Mouse (Mus musculus): ENCODE measurements around the gene Slc35e3.

The Slc35e3 gene

DNA sequence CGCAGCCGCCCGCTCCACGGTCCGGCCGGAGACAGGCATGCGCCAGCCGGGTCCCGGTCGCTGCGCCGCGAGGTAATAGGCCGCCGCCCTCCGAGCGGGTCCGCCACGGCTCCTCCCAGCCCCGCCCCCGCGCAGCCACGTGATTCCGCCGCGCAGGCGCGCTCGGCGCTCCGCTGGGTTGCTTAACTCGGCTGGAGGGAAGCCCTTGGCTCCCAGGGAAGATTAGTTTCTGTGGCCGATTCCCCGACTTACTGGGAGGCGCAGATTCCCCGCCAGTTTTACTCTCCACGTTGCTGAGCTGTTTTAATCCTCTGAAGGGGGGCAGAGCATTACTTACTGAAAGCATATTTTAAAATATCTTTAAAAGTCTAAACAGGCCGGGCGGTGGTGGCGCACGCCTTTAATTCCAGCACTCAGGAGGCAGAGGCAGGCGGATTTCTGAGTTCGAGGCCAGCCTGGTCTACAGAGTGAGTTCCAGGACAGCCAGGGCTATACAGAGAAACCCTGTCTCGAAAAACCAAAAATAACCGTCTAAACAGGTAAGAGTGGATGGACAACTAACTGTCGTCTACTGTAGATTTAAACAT lies at the start of gene Slc35e3:
Slc35e3 (minus strand) TSS at position 69 of the 587 bp plus-strand sequence.
- DNase-seq (ENCODE audit: inconsistent age in 2 of 2, low spot score in 1 of 2) = peak; percentile 97 to 98

DNA sequence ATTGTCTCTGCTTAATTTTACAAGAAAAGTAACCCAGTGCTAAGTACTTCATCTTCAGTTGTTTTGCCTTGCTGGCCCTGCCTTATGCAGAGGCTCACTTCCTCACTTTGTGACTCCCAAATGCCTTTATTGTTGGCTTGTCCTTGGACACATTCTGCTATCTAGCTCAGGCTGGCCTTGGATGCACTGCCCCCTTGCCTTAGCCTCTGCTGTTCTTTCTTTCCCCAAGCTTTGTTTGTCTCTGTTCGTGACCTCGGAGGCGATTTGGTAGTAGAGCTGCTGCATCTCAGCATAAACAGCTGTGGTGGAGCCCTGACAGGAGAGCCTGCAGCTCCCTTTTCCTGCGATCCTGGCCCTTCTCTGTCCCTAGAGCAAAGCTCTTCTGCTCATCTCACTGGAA lies 49.0 kb upstream of the Slc35e3 start:
- peak; percentile 56 to 72 for DNase-seq (ENCODE audit: inconsistent age in 2 of 2, low spot score in 1 of 2)

DNA sequence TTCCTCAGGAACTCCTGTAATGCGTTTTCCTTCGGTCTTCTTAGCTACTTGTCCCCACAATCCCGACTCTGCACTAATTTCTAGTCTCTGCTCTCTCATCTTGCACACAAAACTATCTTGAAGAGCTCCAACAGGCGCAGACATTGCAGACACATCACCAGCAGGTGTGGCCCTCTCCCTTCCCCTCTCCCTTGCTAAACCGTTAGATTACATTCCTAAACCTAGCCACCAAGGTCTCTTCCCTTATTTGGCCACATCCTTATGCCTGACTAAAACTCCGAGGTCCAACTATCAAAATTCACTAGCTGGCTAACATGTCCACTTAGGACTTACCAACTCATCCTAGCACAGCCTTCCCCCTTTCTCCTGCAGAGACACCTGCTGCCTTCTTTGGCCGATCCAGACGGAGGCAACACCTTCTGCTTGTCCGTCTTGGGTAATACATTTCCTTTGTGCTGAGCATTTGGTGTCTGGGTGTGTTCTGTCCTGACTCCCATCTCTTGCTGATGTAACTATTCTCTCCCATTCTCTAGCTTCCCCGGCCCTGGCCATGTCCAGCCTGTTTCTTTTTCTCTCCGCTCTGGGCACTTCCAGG lies 47.4 kb upstream of the Slc35e3 start:
- DNase-seq (ENCODE audit: inconsistent age in 2 of 2, low spot score in 1 of 2) = peak; percentile 36 to 73

DNA sequence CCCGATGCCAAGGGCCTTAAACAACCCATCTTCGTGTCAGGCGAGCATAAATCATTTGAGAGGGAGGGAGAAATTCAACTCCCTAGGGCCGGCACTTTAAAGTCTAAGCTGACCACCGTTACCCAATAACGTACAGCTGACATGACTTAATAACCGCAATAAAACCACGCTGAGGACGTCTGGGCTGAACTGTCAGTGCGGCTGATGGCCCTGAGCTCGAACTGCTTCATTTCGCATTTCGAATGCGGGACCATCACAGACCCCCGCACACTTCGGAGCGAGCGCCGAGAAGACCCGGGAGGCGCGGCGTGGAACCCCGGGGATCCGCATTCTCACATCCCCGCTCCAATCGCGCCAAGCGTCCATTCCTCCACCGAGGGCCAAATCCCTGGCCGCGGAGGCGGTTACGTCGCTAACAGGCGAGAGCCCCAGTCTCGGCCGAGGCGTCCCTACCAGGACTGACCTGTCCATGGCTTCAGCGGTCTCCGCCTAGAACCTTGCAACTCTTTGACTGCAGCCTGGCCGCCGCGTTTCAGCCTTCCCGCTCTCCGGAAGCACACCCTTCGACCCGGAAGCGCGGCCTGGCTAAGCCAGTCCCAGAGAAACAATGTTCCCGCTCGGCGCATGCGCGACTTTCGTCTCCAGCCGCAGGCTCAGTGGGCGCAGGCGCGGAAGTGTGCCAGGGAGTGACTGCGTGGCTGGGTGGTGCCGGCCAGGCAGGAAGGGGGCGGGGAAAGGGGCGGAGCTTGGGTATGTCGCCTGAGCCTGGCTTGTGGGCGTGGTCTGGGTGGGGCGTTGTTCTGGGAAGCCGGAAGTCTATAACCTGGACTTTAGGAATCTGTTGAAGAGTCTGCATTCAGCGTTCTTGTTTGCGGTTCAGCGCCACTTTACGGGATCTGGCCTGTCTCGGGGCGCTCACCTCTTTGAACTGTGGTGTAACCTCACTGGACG lies 46.3 kb upstream of the Slc35e3 start, which contains the start of gene Nup107:
Nup107 (minus strand) TSS at position 565 of the 951 bp plus-strand sequence.
- peak; percentile 100 for DNase-seq (ENCODE audit: inconsistent age in 2 of 2, low spot score in 1 of 2)

DNA sequence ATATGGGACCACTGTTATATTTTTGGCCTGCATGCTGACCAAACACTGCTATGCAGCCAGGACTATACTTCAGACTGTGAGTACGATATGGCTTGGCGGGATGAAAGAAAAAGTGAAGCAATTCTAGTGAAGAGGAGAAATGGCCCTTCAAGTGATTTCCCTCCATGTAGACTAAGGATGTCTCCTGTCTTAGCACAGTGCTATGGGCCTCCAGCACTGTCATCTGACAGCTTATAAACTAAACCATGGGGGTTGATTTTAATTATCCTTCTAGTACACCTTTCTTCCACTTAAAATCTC lies 45.0 kb upstream of the Slc35e3 start:
- DNase-seq (ENCODE audit: inconsistent age in 2 of 2, low spot score in 1 of 2) = no peak

DNA sequence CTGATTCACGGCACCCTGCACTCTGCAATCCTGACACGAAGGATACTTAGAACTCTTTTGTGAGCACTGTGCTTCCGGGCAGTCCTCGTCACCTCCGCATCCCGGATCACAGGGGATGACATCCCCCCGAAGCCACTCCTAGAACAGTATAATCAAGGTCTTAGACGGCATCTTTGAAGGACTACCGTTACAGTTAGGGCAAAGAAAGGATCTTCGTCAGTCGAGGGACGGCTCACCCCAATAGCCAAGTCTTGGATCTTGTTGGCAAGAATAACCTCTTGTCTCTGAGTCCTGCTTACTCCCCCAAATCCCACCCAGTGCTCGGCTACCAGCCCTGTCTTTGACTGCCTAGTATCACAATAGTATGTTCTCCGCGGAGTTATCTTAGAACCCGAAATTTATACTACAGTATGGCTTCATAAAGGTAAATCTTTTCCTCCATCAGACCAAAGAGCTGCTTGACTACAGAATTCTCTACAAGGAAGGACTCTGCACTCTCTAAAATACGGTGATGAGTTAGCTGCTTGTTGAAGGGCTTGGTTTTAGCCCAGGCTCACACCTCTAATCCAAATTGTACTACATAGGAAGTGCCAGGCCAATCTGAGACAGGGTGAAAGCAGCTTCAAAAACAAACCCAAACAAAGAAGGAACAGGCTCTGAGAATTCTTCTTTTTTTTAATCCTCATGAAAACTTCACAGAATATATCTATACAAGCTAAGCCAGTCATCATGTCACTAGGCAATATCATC lies 44.4 kb upstream of the Slc35e3 start:
- no peak for DNase-seq (ENCODE audit: inconsistent age in 2 of 2, low spot score in 1 of 2)

DNA sequence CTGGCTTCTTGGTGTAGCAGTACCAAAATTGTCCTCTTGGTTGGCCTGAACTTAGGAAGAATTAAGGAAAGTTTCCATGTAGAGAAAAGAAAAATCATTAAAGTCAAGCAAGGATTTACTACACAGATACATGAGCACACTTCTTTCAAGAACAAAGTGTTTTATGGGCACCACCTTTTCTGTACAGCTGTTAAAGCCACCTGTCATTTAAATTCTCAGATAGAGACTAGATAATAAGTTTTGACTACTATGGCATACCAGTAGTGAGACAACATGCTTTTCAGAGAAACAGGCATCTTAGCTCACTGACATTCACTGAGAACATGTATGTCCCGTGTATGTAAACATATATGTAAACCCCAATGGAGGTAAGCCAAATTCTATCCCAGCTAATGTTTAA lies 43.8 kb upstream of the Slc35e3 start:
- DNase-seq (ENCODE audit: inconsistent age in 2 of 2, low spot score in 1 of 2) = no peak

DNA sequence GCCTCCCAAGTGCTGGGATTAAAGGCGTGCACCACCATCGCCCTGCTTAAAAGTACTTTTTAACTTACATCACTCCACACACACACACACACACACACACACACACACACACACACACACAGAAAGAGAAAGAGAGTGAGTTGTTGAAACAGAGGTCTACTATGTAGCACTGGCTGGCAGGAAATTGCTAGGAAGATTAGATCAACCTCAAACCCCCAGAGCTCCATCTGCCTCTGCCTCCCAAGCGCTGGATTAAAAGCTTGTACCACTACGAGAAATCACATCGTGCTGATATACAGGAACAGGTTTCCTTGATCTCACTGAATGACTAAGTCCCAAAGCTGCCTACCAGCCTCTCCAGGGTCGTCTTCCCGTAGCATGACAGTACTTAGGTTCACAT lies 38.5 kb upstream of the Slc35e3 start:
- DNase-seq (ENCODE audit: inconsistent age in 2 of 2, low spot score in 1 of 2) = no peak

DNA sequence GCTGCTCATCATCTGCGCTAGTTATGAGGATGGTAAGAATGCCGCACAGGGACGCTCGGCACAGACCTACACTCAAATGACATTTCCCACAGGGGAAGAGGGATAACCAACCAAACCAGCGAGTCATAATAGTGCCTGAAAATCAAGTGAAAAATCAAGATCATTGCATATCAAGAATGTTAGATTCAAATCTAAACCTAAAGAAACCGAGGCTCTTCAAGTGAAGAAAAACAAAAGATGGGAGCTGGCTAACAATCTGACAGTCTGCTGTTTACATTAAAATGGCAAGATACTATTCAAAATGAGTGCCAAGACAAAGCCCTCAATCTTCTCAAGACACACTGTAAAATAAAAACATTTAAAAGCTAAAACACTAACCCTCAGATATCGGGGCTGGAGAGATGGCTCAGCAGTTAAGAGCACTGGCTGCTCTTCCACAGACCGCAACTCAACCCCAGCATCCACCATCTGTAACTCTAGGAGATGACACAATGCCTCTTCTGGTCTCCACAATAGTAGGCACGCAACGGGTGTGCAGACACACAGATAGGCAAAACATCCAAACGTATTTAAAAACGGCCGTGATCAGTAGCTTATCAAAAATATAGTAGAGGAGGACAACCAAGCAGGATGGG lies 37.7 kb upstream of the Slc35e3 start:
- no peak for DNase-seq (ENCODE audit: inconsistent age in 2 of 2, low spot score in 1 of 2)

DNA sequence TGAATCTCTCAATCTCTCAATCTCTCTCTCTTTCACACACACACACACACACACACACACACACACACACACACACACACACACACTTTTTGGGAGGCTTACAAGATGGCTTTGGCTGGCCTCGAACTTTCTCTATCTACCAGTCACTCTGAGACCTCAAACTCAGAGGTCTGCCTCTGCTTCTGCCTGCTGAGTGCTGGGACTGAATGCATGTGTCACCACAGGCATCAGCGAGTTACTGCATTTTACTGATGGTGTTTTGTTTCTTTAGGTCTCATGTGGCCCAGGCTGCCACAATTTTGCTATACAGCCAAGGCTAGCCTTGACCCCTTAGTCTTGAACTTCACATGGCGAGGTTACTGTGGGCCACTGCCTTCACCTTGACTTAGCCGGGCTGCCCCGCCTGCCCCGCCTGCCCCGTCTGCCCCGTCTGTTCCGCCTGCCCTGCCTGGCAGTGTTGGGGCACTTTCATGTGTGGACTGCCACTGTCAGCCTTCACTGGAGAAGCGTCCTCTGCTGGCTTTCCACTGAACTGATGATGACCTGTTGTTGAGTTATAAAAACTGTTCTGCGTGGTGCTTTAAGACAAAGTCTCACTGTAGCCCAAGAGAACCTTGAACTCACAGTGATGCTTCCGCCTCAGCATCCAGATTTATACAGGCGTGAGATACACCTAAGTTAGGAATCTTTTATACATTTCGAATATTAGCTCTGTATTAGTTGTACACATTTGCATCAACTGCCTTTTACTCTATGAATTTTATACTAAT lies 36.5 kb upstream of the Slc35e3 start:
- DNase-seq (ENCODE audit: inconsistent age in 2 of 2, low spot score in 1 of 2) = no peak

DNA sequence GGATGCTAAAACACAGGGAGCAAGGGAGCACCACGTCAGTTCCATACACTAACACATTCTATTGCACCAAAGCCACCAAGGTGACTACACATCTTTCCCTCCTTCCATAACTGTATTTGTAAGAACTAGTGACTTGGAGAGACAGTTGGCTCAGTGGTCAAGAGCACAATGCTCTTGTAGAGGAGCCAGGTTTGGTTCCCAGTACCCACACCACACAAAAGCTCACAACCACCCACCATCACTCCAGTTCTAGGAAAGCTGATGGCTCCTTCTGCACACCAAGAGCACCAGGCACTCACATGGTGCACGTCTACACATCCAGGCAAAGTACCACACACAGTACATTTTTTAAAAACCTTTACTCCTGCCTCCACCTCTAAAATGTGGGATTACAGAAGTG lies 35.9 kb upstream of the Slc35e3 start:
- no peak for DNase-seq (ENCODE audit: inconsistent age in 2 of 2, low spot score in 1 of 2)

DNA sequence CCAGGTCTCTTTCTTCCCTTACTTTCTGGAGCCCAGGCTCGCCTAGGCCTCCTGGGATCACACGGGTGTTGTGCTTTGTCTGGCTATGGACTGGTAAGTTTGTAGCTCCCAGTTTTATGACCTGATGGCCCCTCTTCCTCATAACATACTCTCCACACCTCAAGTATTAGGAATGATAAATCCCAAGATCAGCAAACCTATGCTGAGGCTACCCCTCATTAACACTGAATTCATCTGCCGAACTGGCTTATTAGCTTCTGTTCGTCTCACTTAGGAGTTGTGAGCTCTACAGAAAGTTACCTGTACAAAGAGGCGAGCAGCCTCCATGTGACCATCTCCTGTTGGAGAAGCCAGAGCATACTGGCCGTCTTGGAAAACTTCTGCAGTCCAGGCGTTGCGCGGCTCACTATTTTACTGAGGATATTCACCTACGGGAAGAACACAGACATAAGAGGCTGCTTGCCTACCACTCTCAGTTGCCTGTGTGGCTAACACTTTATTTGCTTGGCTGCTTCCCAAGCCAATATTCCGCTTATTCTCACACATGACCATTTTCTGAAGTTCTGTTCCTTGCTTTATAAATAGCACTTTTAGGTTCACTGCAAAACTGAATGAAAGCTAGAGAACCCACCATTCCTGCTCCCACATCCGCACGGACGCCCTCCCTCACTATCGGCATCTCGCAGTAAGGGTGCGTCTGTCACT lies 35.0 kb upstream of the Slc35e3 start:
- DNase-seq (ENCODE audit: inconsistent age in 2 of 2, low spot score in 1 of 2) = no peak

DNA sequence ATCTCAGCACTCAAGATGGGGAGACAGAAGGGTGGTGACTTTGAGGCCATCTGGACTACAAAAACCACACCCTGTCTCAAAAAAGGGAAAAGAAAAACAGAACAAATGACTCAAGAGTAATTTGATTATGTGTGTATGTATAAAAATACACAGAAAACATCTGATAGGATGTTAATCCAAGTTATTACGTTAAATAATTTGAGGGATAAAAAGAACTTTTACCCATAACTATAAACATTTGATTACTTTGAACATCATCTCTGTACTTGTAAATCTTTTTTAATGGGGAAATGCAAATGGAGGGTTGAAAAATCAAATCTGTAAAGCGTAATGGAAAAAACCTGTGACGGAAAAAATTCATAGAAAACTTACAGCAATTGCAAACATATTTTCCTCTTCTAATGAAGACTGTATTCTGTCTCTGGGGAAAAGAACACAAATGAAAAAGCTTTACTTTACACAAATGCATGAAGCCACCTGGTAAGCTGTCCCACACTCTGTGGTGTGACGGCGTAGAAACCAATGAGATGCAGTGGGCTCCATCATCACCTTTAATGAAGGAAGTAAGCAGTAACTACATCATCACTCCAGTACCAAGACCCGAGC lies 34.2 kb upstream of the Slc35e3 start:
- DNase-seq (ENCODE audit: inconsistent age in 2 of 2, low spot score in 1 of 2) = no peak

DNA sequence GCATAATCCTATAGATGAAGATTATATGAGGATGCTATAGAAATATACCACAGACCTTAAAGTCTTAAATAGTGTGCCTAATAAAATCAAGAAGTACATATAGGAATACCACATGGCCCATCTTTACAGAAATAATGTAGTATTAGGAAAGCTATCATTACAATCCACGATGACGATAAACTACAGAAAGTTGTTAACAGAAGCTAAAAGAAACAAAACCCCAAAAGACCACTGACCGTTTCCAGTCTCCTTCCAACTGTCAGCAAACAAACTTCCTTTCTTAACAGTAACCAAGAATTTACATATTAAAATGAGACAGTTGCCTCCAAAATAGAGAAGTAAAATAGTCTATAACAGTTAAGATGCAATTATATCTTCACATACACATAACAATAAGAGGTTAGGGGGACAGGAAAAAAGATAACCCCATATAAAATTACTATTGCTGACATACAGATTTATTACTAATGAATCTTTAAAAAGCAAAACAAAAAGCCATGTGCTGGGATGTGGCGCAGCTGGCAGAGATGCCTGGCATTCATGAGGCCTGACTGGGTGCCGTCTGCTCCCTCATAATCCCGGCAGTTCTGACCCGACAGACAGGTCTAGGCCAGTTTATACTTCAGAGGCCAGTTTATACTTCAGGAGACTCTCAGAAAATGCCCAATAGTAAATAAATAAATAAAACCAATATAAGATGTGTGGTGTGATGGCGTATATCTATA lies 33.6 kb upstream of the Slc35e3 start:
- DNase-seq (ENCODE audit: inconsistent age in 2 of 2, low spot score in 1 of 2) = no peak

DNA sequence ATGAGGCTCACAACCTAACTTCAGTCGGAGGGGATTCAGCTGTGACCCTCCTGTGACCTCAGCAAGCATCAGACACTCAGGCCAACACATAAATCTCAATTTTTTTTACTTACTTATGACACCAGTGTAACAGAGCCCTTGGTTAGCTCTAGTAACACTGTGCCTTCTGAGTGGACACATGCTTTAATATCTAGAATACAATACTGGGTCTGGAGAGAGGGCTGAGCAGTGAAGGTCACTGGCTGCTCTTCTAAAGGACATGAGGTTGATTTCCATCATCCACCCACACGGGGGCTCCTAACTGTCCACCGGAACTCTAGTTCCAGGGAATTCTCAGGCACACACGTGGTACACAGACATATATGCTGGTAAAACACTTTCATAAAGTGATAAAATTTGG lies 32.8 kb upstream of the Slc35e3 start:
- no peak for DNase-seq (ENCODE audit: inconsistent age in 2 of 2, low spot score in 1 of 2)

DNA sequence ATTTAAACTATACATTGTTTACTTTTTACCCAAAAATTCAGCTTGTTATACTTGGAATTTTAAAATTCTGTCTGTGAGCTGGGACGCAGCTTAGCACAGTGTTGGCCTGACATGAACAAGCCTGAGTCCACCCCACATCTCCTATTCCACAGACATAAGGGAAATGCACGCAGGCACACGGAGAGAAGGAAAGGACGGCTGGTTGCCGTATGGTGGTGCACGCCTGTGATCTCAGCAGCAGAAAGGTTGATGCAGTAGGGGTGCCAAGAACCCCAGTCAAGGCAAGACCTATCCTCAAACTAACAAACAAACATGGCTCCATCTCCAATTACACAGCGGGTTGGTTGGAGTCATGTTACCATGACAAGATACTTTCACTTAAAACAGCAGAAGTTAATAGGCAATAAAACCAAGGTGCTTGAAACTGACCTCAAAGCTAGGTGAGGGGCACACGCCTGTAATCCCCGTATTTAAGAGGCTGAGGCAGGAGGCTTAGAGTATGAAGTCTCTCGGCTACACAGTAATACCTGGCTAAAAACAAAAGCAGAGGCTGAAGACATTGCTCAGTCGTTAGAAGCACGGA lies 32.3 kb upstream of the Slc35e3 start:
- no peak for DNase-seq (ENCODE audit: inconsistent age in 2 of 2, low spot score in 1 of 2)

DNA sequence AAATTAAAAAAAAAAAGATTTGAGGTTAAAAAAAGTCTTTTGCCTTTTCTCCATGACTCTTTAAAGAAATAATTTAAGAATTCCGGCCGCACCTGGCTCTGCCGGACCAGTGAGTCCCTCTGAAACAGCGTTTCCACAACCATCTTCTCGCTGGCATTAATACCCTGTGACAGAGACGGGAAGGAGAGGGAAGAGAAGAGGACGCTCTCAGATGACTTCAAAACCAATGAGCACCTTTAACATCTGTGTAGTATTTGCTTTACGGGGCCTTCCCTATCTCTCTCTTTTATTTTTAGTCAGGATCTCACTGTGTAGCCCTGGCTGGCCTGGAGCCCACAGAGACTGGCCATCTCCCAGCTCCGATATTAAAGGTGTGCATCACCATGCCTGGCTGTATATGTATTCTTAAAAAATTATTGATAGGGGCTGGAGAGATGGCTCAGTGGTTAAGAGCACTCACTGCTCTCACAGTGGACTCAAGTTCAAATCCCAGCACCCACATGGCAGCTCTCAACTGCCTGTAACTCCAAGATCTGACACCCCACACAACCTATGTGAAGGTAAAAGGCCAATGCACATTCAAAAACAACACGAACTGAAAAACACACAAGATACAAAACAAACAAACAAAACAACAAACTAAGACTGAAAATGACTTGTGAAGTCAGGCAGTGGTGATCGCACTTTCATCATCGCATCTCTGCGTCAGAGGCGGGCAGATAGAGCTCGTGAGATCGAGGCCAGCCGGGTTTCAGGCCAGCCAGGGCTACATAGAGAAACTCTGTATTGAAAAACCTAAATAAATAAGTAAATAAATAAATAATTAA lies 31.5 kb upstream of the Slc35e3 start:
- DNase-seq (ENCODE audit: inconsistent age in 2 of 2, low spot score in 1 of 2) = no peak

Measured in adrenal gland, adult (tissue).